Mouse (Mus musculus): ENCODE measurements at regions not wholly inside any gene's neighbourhood (a gene's known extent, or its start where the extent isn't known, plus 50 kb on each side); places are given as distances from the start of the nearest gene placed in this dataset.
A peak's percentile ranks its signal among the peaks of the same experiment; 100 is the strongest.

DNA sequence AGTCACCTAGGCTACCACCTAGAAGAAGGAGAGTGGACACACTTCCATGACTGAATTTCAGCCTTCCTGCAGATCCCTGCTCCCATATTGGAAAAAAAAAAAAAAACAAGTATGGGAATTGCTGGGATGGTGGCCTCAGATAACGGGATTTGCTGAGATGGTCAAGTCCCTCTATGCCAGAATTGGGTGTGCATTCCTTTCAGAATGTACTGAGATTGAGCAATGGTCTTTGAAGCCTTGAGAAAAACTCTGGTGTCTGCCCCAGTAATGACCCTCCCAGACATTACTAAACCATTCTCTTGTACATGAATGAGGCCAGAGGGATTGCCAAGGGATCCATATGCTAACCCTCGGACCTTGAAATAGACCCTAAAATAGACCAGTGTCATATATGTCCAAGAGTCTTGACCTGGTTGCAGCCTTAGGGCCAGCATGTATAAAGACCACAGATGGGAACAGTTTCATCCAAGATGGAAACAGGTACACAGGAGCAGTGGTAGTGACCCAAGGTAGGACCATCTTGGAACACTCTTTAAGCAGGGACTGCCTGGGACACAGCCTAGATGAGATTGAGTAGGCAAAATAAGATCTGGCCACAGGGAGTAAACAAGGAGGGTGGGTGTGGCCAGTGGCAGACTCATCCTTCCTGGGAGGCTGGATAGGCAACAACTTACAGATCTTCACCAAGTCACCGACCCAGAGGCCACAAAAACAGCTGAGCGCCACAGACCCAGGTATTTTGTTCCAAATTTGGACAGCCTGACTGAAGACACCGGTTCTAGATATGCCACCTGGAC, 882.9 kb upstream of the 9430069I07Rik start:
- Histone ChIP-seq H3K4me1 (ENCODE audit: insufficient read depth, low read length) (no peaks in the 10 kb centered on the region), H3K9me3 (ENCODE audit: low read length) (no peaks in the 10 kb centered on the region), H3K4me2 (ENCODE audit: low read depth, low read length, poor library complexity, severe bottlenecking) (no peak overlapping the region), H3K36me3 (ENCODE audit: insufficient read depth, low read length) (no peaks in the 10 kb centered on the region), H3K9ac (replicated peaks; ENCODE audit: low read length, poor library complexity, severe bottlenecking) (no peak overlapping the region), H3K4me3 (ENCODE audit: low read depth, low read length) (no peak overlapping the region), H3K27me3 (ENCODE audit: insufficient read depth, low read length) (no peaks in the 10 kb centered on the region), H3K27ac (ENCODE audit: low read depth, low read length) (no peak overlapping the region)
- ATAC-seq (ENCODE audit: low FRiP score): no peak
- WGBS: 90% methylated on average over 5 of the region's 5 CpGs
- DNase-seq (ENCODE audit: low spot score): no peak
- no peak for TF ChIP-seq CTCF (IDR thresholded peaks at IDR 0.05)

DNA sequence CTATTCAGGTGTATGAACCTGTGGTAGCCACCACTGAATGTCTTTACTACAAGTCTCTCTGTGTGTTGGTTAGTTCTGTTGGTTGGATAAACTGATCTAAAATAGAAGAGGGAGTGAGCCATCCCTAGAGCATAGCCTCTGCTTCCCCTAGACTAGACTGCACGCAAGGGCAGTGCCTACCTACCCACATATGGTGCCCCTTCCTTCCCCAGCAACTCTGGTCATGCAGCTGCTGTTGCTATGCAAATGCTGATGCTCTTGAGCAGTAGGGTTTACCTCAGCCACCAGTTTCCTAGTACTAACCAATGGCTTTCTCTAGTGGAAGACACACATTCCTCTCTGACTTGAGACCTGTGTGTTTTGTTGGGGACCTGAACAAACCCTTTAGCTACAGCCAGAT, 881.0 kb upstream of the 9430069I07Rik start:
- DNase-seq (ENCODE audit: low spot score): no peak
- no peak for TF ChIP-seq CTCF (IDR thresholded peaks at IDR 0.05)
- H3K4me2 ChIP-seq (ENCODE audit: low read depth, low read length, poor library complexity, severe bottlenecking): no peak overlapping the region
- 67% methylated on average over 1 of the region's 1 CpGs for WGBS
- H3K27me3 ChIP-seq (ENCODE audit: insufficient read depth, low read length): no peaks in the 10 kb centered on the region
- no peaks in the 10 kb centered on the region for H3K36me3 ChIP-seq (ENCODE audit: insufficient read depth, low read length)
- no peaks in the 10 kb centered on the region for H3K4me1 ChIP-seq (ENCODE audit: insufficient read depth, low read length)
- ATAC-seq (ENCODE audit: low FRiP score): no peak
- no peaks in the 10 kb centered on the region for H3K9me3 ChIP-seq (ENCODE audit: low read length)
- H3K4me3 ChIP-seq (ENCODE audit: low read depth, low read length): no peak overlapping the region
- no peak overlapping the region for H3K9ac ChIP-seq (replicated peaks; ENCODE audit: low read length, poor library complexity, severe bottlenecking)
- H3K27ac ChIP-seq (ENCODE audit: low read depth, low read length): no peak overlapping the region

DNA sequence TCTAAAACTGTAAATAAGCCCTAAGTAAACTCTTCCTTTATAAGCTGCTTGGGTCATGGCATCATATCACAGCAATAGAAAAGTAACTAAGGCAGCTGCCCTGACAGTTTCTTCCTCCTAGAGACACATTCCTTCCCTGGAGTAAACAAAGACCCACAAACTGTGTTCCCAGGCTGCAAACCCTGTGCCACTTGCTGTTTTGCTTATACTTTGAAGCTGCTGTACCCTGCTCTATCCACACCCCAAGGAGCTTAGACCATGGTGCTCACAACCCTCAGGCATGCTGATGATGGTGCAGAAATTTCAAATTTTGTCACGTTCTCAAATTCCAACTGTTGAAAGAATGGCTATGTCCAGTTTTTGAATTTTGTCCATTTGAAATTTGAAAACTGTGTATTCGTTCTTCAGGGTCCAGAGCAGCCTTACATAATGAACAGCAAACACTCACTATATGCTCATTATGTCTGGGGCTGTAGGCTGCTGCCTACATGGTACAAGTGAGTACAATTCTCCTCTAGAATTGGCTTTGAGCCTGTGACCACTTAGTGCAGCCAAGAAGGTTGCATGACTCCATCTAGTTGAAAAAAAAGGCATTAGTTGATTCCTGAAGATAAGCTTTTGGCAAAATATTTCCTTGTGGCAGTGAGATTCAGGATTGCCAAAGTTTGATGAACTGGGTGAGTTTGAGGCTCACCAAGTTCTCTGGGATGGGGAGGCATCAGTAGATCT, 876.5 kb upstream of the 9430069I07Rik start:
- WGBS: 90% methylated on average over 2 of the region's 2 CpGs
- TF ChIP-seq CTCF (IDR thresholded peaks at IDR 0.05): no peak
- H3K36me3 ChIP-seq (ENCODE audit: insufficient read depth, low read length): no peaks in the 10 kb centered on the region
- H3K27ac ChIP-seq (ENCODE audit: low read depth, low read length): no peak overlapping the region
- ATAC-seq (ENCODE audit: low FRiP score): no peak
- H3K9ac ChIP-seq (replicated peaks; ENCODE audit: low read length, poor library complexity, severe bottlenecking): no peak overlapping the region
- H3K27me3 ChIP-seq (ENCODE audit: insufficient read depth, low read length): no peaks in the 10 kb centered on the region
- H3K4me3 ChIP-seq (ENCODE audit: low read depth, low read length): no peak overlapping the region
- no peak for DNase-seq (ENCODE audit: low spot score)
- no peaks in the 10 kb centered on the region for H3K4me1 ChIP-seq (ENCODE audit: insufficient read depth, low read length)
- H3K4me2 ChIP-seq (ENCODE audit: low read depth, low read length, poor library complexity, severe bottlenecking): no peak overlapping the region
- H3K9me3 ChIP-seq (ENCODE audit: low read length): no peaks in the 10 kb centered on the region

DNA sequence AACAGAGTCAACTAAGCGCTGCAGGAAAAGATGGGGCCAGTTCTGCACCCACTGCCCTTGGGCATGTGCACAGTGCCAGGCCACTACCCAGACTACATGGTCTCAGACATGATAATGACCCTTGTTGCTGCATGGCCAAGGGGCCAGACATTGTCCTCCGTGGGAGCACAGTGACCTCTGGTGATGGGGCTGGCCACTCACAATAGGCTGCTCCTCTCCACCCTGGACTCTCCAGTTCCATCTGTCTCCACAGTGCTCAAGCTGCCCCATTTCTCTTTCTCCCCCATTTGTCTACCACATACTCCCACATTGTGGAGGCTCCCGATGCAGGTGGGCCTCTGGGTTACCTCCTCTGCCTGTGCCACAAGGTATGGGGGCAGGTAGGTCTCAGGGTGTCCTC, 871.9 kb upstream of the 9430069I07Rik start:
- no peak overlapping the region for H3K4me2 ChIP-seq (ENCODE audit: low read depth, low read length, poor library complexity, severe bottlenecking)
- DNase-seq (ENCODE audit: low spot score): no peak
- no peaks in the 10 kb centered on the region for H3K27me3 ChIP-seq (ENCODE audit: insufficient read depth, low read length)
- no peaks in the 10 kb centered on the region for H3K36me3 ChIP-seq (ENCODE audit: insufficient read depth, low read length)
- H3K4me3 ChIP-seq (ENCODE audit: low read depth, low read length): no peak overlapping the region
- no peaks in the 10 kb centered on the region for H3K9me3 ChIP-seq (ENCODE audit: low read length)
- WGBS: 88% methylated on average over 3 of the region's 3 CpGs
- ATAC-seq (ENCODE audit: low FRiP score): peak; percentile 16; the same call in 1 of the 2 replicates
- H3K9ac ChIP-seq (replicated peaks; ENCODE audit: low read length, poor library complexity, severe bottlenecking): no peak overlapping the region
- no peak for TF ChIP-seq CTCF (IDR thresholded peaks at IDR 0.05)
- H3K4me1 ChIP-seq (ENCODE audit: insufficient read depth, low read length): no peaks in the 10 kb centered on the region
- no peak overlapping the region for H3K27ac ChIP-seq (ENCODE audit: low read depth, low read length)
